Mouse (Mus musculus) midbrain, postnatal 0 days (tissue): ENCODE results near the gene Zfp607b. TPM values are rescaled to one million over a fixed set of nuclear protein-coding genes. Genes with fewer than 3 reads are reported as not detected.

Experiments used
- ATAC-seq: fragments of 200-750 bp; cut with Nextera tagmentation; 2 replicates; pipeline ENCODE4 v1.8.0; 2017; ENCODE audit warnings: moderate number of reproducible peaks, mild to moderate bottlenecking, moderate TSS enrichment, moderate library complexity; ENCODE audit not compliant: low FRiP score
- DNase-seq: peaks from one replicate; pipeline ENCODE4 v3.0.0-alpha.2; 2015; ENCODE audit warnings: low spot score
- H3K27ac ChIP-seq: fragments of 300-500 bp; sonication (generic); 2 replicates; pipeline ENCODE4 v1.5.1; 2014; ENCODE audit warnings: low read depth, mild to moderate bottlenecking, low read length, mixed read lengths
- H3K27me3 ChIP-seq: fragments of 300-500 bp; sonication (generic); 2 replicates; pipeline ENCODE4 v1.6.1; 2014; ENCODE audit warnings: low read length, control low read depth, mixed read lengths; ENCODE audit not compliant: insufficient read depth
- H3K36me3 ChIP-seq: fragments of 300-500 bp; sonication (generic); 2 replicates; pipeline ENCODE4 v1.6.1; 2014; ENCODE audit warnings: low read length, control low read depth, mixed read lengths; ENCODE audit not compliant: insufficient read depth
- H3K4me1 ChIP-seq: fragments of 300-500 bp; sonication (generic); 2 replicates; pipeline ENCODE4 v1.6.1; 2014; ENCODE audit warnings: mild to moderate bottlenecking, control low read depth, antibody characterized with exemption, low read length, mixed read lengths; ENCODE audit not compliant: insufficient read depth
- H3K4me2 ChIP-seq: fragments of 300-500 bp; sonication (generic); 2 replicates; pipeline ENCODE4 v1.6.1; 2014; ENCODE audit warnings: low read depth, mild to moderate bottlenecking, low read length, mixed read lengths; ENCODE audit not compliant: poor library complexity, severe bottlenecking
- H3K4me3 ChIP-seq: fragments of 300-500 bp; sonication (generic); 2 replicates; pipeline ENCODE4 v1.5.1; 2014; ENCODE audit warnings: low read depth, mild to moderate bottlenecking, low read length, moderate library complexity
- H3K9ac ChIP-seq: fragments of 300-500 bp; sonication (generic); replicated peaks from 2 replicates; pipeline ENCODE4 v1.6.1; 2014; ENCODE audit warnings: mild to moderate bottlenecking, low read length, moderate library complexity, mixed read lengths; ENCODE audit not compliant: poor library complexity, severe bottlenecking
- H3K9me3 ChIP-seq: fragments of 300-500 bp; sonication (generic); 2 replicates; pipeline ENCODE4 v1.6.1; 2016; ENCODE audit warnings: low read length, control low read depth
- CTCF ChIP-seq: IDR thresholded peaks from 2 replicates; pipeline ENCODE4 v1.5.1; 2016; ENCODE audit warnings: antibody characterized with exemption, mild to moderate bottlenecking
- WGBS: fragments of 180-500 bp; shearing (Covaris S2); extraction: QIAGEN DNeasy Blood & Tissue Kit; methylation state at CpG from one replicate; pipeline ENCODE4 v1.1.7; 2014; 5-methylcytosine and 5-hydroxymethylcytosine counted together
- polyA plus RNA-seq: library from polyadenylated mRNA; unstranded; fragments of >200 nt; fragmentation: Nextera tagmentation; extraction: Ambion mirVana; gene quantifications from 2 replicates; pipeline ENCODE4 v1.2.1, GENCODE M21; 2015
- total RNA-seq: library from RNA; depleted of rRNA; stranded (reverse); fragments of >200 nt; gene quantifications from 2 replicates; pipeline ENCODE4 v1.2.3, GENCODE M21; 2014; rRNA removed

The Zfp607b gene
- 6.5 and 10.4 TPM in 2 replicates for total RNA-seq
- 9.2 and 9.5 TPM in 2 replicates for polyA plus RNA-seq

GRCm38 (mm10) chr7:27688815-27689612, at the start of gene Zfp607b:
Zfp607b (plus strand) TSS chr7:27689340.
- H3K9ac ChIP-seq: peak within 1 kb of the TSS; percentile 54

GRCm38 (mm10) chr7:27644471-27644870, 44.7 kb upstream of the Zfp607b start:
- H3K9ac ChIP-seq: no peak overlapping the region
- H3K4me2 ChIP-seq: no peak overlapping the region
- H3K4me1 ChIP-seq: no peaks in the 10 kb centered on the region
- H3K27me3 ChIP-seq: no peaks in the 10 kb centered on the region
- no peak overlapping the region for H3K4me3 ChIP-seq
- no peaks in the 10 kb centered on the region for H3K36me3 ChIP-seq
- DNase-seq: no peak
- WGBS: 67% methylated on average over 1 of the region's 1 CpGs
- ATAC-seq: no peak
- H3K9me3 ChIP-seq: no peaks in the 10 kb centered on the region
- TF ChIP-seq CTCF: peak; percentile 22; the same call in 1 of the 2 replicates
- no peak overlapping the region for H3K27ac ChIP-seq

More at GRCm38 (mm10) chr7:27688815-27689612, at the start of gene Zfp607b:
- H3K4me3 ChIP-seq: peak within 1 kb of the TSS; percentile 41
- no peaks in the 10 kb centered on the region for H3K9me3 ChIP-seq
- under 1% methylated on average over 19 of the region's 19 CpGs for WGBS
- ATAC-seq (peak; percentile 97), DNase-seq (peak; percentile 97)
- TF ChIP-seq CTCF: no peak
- peak within 1 kb of the TSS; percentile 72 for H3K4me2 ChIP-seq
- H3K36me3 ChIP-seq: no peaks in the 10 kb centered on the region
- no peaks in the 10 kb centered on the region for H3K27me3 ChIP-seq
- H3K27ac ChIP-seq: peak within 1 kb of the TSS; percentile 73
- peaks cover 4% of the 10 kb centered on the region; the same call in 1 of the 2 replicates for H3K4me1 ChIP-seq

DNA sequence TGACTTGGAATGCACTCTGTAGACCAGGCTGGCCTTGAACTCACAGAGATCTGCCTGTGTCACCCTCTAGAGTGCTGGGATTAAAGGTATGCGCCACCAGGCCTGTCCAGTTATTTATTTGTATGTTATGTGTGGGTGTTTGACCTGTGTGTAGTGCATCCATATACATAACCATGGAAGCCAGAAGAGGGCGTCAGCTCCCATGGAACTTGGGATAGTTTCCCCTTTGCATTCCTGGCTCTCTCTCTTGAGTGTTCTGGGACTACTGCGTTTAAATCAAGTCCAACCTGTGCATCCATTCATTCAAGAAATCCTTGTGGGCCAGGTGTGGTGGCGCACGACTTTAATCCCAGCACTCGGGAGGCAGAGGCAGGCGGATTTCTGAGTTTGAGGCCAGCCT, 42.6 kb upstream of the Zfp607b start:
- H3K9me3 ChIP-seq: no peaks in the 10 kb centered on the region
- 85% methylated on average over 7 of the region's 7 CpGs for WGBS
- DNase-seq (no peak), ATAC-seq (no peak)
- H3K36me3 ChIP-seq: no peaks in the 10 kb centered on the region
- H3K4me3 ChIP-seq: no peak overlapping the region
- no peak overlapping the region for H3K27ac ChIP-seq
- H3K27me3 ChIP-seq: no peaks in the 10 kb centered on the region
- no peak overlapping the region for H3K9ac ChIP-seq
- TF ChIP-seq CTCF: no peak
- no peak overlapping the region for H3K4me2 ChIP-seq
- no peaks in the 10 kb centered on the region for H3K4me1 ChIP-seq

DNA sequence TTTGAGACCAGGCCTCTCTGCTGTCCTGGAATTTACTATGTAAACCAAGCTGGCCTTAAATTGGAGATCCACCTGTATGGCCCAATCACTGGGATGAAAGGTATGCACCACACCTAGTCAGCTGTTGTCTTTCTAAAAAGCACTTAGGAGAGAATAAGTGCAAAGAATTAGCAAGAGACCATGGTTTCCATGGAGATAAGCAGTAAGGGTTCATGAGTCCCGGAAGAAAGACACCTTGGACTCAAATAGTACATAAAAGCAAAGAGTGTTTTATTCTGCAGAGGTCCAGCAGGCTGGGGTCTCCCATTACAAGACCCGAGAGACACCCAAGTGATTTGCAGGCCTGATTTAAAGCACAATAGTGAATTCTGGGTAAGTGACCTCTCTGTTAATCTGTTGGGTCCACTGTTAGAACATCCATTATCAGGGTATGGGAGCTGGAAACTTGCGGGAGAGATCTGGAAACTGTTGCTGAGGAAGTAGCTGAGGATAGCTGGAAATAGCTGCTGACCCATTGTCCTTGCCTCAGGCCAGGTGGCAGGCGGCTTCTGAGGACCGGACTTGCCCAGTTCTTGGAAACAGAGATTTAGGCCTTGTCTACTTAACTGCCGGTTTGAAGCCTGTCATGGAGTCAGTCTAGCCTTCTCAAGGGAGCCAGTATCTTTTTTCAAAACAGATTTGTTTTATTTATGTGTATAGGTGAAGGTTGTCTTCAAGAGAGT, 41.7 kb upstream of the Zfp607b start:
- ATAC-seq: no peak

DNA sequence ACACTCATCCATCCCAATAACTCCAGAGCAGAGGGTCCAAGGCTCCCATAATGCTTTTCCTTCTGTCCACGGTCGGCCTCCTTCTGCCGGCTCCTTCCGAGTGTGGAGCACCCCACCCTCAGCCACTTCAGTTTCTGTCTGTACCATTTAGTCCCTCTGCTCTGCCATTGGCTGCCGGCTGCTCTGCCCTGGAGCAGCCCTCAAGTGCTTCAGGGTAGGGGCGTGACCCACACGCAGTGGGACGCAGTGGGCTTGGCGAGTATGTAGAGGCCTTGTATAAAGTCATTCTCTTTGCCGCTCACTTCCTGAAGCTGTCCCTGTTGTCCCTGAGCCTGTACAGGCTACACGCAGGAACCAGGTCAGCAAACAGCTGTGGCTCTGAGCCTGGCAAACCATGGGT, 39.4 kb upstream of the Zfp607b start:
- ATAC-seq (no peak), DNase-seq (no peak)
- no peaks in the 10 kb centered on the region for H3K36me3 ChIP-seq
- H3K9me3 ChIP-seq: no peaks in the 10 kb centered on the region
- 96% methylated on average over 11 of the region's 11 CpGs for WGBS
- H3K4me1 ChIP-seq: no peaks in the 10 kb centered on the region
- no peak for TF ChIP-seq CTCF
- H3K27me3 ChIP-seq: no peaks in the 10 kb centered on the region
- no peak overlapping the region for H3K4me2 ChIP-seq
- no peak overlapping the region for H3K9ac ChIP-seq
- H3K27ac ChIP-seq: no peak overlapping the region
- no peak overlapping the region for H3K4me3 ChIP-seq

More for the DNA sequence above, 41.7 kb upstream of the Zfp607b start:
- Histone ChIP-seq H3K4me2 (no peak overlapping the region), H3K36me3 (no peaks in the 10 kb centered on the region), H3K27ac (no peak overlapping the region), H3K27me3 (no peaks in the 10 kb centered on the region), H3K9me3 (no peaks in the 10 kb centered on the region), H3K4me3 (no peak overlapping the region), H3K4me1 (no peaks in the 10 kb centered on the region), H3K9ac (no peak overlapping the region)
- WGBS: 79% methylated on average over 6 of the region's 6 CpGs
- no peak for TF ChIP-seq CTCF
- DNase-seq: no peak

DNA sequence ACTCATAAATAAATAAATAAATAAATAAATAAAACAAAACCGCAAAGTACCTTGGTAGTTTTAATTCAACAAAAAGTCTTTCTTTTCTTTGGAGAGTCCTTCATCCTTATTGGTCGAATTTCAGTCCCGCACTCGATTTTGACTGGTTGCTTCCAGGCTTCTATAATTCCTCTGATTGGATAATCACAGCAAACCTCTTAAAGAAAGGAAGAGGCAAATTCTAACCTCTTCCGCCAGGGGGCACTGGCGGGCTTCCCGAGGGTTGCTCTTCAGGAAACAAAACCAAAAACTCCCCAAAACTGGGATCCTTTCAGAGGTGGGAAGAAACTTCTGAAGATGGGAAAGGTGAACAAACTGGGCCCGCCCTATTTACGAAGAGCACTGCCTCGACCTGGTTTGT, 38.2 kb upstream of the Zfp607b start:
- no peaks in the 10 kb centered on the region for H3K9me3 ChIP-seq
- ATAC-seq (no peak), DNase-seq (peak; percentile 89)
- peaks cover 3% of the 10 kb centered on the region; the same call in 1 of the 2 replicates for H3K36me3 ChIP-seq
- H3K4me1 ChIP-seq: 0 out of 2 replicates have a peak, but pooled peaks cover 4% of the 10 kb centered on the region
- H3K4me3 ChIP-seq: no peak overlapping the region
- no peak overlapping the region for H3K9ac ChIP-seq
- no peak overlapping the region for H3K4me2 ChIP-seq
- H3K27me3 ChIP-seq: no peaks in the 10 kb centered on the region
- no peak overlapping the region for H3K27ac ChIP-seq
- peak; percentile 78 for TF ChIP-seq CTCF
- WGBS: 9% methylated on average over 10 of the region's 10 CpGs
